Mouse (Mus musculus) heart, postnatal 14 days (tissue): ENCODE measurements at regions not wholly inside any gene's neighbourhood (a gene's known extent, or its start where the extent isn't known, plus 50 kb on each side); places are given as distances from the start of the nearest gene placed in this dataset.
A peak's percentile ranks its signal among the peaks of the same experiment; 100 is the strongest.

ENCODE experiments used
- DNase-seq, 2 experiments: peaks; one replicate each; pipeline ENCODE4 v3.0.0; 2021 to 2022
- intact Hi-C: fragments of 180-260 bp; cut with DNase I; formaldehyde crosslinking; loops from one replicate; pipeline ENCODE4 v1.15.1; 2025

DNA sequence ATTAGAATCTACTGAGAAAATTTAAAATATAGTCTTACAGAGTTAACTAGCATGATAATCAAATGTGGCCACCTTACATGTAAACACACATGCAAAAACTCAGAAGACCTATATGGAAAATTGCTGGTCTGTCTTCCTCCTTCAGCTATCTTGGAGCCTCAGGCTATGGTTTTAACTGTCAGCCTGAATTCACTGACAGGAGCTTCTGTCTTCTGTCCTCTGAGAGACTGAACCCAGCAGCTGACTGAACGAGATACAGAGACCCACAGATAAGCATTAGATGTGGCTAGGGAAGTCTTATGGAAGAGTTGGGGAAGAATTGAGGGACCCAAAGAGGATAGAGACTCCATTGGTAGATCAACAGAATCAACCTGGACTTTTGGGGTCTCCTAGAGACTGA lies 360.0 kb upstream of the Meox2 start:
- intact Hi-C loops: no loop called here

DNA sequence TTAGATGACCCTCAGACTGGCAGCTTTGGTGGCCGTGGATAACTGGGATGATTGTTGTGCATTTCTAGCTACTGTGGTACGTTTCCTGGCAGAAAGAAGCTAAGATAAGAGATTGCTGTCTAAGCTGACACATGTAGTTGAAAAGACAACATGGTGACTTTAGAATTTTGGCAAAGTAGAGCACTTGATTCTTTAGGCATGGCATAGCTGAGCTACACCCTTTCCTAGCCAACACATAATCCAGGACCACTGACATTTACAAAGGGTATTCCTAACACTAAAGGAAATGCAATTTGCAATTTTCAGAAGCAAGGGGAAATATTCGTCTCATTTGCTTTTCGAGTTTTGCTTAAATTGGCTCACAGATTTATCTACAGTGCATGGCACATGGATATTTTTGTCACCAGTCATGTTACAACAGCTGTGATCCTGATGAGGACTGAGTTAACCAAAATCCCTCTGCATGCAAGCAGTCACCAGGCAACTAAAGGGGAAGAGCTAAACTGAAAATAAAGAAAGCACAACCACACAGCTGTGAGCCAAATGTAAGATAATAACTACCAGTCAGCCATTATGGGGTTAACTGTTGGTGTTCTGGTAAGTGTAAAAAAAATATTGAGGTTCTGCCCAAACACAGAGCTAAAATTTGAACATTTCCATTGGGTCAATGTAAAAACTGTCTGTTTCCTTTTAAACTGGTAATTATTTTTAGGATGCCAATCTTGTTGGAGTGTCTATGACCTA lies 342.9 kb upstream of the Meox2 start:
- intact Hi-C loops: no loop called here

More for the DNA sequence above, 360.0 kb upstream of the Meox2 start:
- no peak for DNase-seq

DNA sequence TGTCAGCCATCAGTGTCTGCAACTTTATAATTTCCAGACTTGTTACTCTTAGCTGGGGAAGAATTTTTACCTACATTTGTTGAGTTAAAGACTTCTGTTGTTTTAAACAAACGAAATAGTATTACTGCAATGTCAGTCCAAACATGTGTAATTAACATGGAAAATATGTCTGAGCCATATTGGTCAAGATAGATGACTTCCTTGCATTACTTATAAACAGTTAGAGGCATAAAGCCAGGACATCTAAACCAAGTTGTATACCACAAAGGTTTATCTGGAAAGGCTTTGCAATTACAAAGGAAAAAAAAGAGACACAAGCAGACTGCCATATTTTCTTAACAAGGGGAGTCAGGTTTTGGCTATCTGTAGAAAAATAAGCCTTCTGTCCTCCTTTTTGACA lies 342.2 kb upstream of the Meox2 start:
- intact Hi-C loops: no loop called here
- DNase-seq: no peak

More for the DNA sequence above, 342.9 kb upstream of the Meox2 start:
- no peak for DNase-seq

DNA sequence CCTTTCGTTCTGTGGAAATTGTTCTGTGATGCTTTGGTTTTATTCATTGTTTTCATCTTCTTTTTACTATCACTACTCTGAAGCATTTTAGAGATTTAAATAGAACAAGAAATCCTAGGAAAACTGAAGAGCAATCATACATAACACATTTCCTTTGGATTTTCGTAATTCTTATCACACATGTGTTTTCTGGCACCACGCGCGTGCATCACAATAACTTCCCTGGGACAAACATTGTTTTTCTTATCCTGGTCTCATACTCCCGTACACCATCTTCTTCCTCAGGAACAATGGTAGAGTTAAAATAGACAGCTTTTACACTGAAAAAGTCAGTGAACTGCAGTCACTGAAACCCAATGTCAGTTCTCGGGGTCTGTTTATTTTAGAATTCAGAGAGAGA lies 327.6 kb upstream of the Meox2 start:
- intact Hi-C loops: loop anchor here (10.0 kb wide), 1 partner anchor 324 kb away; the partner anchor contains the start of gene Meox2
- DNase-seq: peak; percentile 3 to 6

DNA sequence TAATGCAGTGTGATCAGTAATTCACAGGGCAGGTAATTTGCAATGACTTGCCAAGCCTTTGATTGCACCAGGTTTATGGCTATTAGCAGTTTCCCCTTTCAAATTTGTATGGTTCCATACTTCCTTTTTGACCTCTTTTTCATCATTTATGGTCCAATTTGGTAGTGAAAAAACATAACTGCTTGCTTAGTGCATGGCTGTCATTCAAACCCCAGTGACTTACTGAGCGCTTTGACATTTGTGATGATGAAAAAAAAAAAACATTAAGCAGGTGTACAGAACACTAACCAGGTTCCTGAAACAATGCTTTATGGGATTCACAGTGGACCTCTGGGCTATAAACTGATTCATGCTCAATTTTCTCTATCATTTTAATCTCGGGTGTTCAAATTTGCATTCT lies 317.5 kb upstream of the Meox2 start:
- no peak for DNase-seq
- intact Hi-C loops: no loop called here

DNA sequence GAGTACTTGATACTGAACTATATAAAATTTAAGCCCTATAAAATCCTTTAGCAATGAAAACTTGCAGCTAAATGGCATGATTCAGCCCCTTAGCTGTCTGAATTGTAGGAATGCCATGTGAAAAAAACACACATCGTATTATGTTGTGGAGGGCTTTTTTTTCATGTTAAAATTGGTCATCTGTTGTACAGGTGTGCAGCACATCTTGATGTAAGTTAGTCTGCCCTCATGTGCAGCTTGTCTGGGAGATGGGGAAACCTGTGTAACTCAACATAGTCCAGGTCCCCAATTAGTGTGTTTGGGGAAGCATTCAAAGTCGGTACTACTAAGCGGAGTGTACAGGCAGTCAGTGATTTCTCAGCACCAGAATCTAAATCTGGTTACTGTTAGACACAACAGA lies 316.9 kb upstream of the Meox2 start:
- intact Hi-C loops: no loop called here
- no peak for DNase-seq

DNA sequence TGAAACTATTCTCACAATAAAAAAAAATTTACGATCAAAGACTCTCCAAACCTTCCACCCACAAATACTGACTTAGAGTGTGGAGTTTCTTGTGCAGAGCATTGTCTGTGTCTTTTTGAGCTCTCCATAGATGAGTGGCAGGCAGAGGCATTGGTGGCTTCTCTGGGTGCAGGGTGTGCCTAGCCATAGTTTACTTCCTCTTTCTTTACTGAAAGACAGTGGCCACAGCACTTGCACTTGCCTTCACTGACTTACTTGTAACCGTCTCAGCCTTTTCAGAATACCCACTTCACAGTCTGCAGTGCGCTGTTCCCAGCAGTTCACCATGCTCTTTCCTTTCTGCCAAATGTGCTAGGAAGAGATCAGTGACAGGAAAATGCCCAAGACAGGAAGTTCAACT lies 316.1 kb upstream of the Meox2 start:
- intact Hi-C loops: no loop called here
- DNase-seq: no peak

DNA sequence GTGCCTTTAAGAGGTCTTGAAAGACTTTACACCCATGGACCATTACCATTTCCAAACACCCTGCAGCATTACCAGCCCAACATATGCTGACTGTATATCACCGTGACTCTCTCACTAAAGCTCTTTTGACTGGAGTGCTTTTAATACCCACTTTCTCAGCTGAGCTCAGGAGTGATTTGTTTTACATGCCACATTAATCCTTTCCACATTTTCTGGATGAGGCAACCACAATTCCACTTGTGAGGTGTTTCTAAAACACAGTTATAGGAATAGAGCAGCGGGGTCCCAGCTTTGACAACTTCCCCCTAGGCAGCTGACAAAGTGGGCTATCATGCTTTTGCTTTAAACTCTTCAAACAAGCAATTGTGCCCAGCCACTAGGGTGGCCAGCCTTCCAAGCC lies 314.5 kb upstream of the Meox2 start:
- DNase-seq: no peak
- intact Hi-C loops: no loop called here

DNA sequence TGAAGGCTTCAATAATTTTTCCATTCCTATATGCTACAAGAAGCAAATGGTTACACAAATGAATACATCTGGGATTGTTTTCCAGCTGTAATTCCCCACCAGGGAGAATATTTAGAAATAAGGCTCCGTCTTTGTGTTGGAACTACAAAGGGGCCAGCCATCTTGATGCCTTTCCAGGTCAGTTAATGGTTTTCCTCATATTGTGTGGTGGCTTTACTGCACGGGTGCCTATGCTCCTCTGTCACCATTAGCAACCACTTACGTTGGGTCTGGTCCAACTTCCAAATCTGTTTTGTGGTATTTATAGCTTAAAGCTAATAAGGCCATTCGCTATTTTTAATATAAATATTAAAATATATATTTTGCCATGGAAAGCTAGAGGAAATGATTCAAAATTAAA lies 312.1 kb upstream of the Meox2 start:
- no peak for DNase-seq
- intact Hi-C loops: no loop called here

DNA sequence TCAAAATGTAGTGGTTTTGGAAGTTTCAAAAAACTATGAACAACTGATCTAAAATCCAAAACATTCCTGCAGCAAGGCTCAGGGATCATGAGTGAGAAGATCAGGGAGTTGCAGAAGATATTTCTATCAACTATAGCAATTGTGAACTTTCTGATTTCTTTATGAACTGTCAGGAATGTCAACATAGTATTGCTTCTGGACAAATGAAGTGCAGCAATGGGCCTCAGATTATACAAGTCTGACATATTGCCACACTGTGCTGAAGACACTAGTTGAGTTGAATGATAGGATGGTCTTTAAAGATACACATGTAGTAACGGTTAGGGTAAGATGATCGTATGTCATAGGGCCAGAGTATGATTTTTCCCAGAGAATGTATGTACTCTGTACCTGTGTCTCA lies 290.4 kb upstream of the Meox2 start:
- intact Hi-C loops: no loop called here

DNA sequence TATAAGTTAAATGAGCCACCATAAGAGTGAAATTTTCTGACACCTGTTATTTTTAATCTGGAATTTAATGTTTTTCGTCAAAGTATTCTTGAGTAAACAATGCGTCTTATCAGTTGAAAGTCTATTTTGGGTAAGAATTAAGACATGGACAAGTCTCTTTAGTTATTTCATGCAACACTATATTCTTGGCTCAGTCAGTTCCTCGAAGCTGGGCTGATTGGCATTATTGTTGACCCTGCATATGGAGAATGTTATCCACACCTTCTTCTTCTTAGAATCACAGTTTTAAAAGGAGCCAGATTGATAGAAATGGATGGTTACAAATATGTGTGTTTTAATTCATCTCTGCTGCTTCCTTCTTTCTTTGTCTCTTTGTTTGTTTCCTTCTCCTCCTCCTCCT lies 289.5 kb upstream of the Meox2 start:
- no peak for DNase-seq
- intact Hi-C loops: no loop called here

More for the DNA sequence above, 290.4 kb upstream of the Meox2 start:
- DNase-seq: no peak

DNA sequence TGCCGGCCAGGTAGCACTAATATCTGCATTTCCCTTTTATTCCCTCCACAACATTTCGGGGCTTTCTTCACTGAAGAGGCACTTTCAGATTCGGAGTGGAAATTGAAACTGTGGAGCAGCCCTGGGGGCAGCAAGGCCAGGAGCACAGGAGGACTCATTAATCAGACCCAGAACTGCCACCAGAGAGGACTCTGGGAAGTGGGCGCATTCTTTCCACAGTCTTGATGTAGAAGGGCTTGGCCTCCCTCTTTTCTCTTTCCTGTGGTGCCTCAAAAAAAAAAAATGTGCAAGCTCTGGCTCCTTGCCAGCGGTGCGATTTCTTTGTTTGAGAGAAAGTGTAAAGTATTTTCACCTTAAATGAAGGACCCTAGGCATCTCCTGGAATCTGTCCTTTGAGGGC lies 281.6 kb upstream of the Meox2 start:
- peak in 1 of 2 experiments; percentile 5 for DNase-seq
- intact Hi-C loops: no loop called here

DNA sequence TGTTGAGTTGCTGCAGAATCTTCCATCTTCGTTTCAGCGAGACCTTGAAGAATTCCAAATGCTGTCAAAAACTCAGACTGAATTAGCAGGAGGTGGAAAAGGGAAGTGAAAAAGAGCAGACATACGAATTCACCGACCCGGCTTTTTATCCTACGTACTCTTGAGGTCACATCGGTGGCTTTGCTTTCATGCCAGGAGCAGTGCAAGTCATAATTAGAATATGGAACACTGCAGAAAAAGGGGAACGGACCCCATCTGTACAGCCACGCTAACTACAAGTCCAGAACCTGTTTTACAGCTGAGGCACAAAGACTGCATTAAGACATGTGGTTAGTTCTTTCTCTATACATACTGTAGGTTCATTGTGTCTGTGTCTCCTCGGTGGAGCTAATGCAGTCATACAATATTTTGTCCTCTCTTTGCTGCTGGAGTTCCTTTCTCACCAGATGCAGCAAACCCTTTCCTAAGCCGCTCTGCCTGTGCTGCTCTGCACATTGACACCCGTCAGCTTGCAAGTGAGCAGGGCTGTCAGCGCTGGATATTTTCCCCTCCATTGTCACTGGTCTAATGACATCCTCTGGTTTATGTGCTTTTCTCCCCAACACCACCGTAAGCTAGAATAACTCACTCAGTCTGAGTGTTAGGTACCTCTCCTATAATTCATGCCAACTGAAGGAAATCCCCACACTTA lies 276.9 kb upstream of the Meox2 start:
- DNase-seq: no peak

DNA sequence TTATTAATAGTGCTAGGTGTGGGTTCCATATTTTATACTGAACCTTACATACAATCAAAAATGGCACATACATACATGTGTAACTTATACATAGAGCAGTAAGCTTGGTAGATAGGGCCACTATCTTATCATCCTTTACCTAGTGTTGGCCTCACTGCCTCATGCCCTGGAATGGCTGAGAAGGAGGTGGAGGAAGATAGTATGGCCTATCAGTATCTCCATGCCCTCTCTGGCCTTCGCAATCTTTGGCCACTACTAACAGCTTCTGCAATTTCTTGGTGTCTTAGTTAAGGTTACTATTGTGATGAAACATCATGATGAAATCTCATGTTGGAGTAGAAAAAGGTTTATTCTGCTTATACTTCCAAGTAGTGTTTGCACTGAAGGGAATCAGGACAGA lies 265.4 kb upstream of the Meox2 start:
- intact Hi-C loops: no loop called here
- no peak for DNase-seq

More for the DNA sequence above, 276.9 kb upstream of the Meox2 start:
- intact Hi-C loops: no loop called here

DNA sequence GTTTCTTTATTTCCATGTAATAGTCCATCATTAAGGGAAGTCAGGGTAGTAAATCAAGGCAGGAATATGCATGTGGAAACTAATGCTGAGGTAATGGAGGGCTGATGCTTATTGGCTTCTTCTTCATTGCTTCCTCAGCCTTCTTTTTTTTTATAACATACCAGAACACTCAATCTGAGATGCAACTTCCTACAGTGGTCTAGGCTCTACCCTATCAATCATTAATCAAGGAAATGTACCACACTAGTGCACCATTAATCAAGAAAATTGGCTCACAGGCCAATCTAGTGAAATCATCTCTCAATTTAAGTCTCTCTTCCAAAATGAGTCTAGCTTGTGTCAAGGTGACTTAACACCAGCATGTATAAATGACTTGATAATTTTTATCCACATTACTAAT lies 263.2 kb upstream of the Meox2 start:
- intact Hi-C loops: no loop called here
- DNase-seq: no peak

DNA sequence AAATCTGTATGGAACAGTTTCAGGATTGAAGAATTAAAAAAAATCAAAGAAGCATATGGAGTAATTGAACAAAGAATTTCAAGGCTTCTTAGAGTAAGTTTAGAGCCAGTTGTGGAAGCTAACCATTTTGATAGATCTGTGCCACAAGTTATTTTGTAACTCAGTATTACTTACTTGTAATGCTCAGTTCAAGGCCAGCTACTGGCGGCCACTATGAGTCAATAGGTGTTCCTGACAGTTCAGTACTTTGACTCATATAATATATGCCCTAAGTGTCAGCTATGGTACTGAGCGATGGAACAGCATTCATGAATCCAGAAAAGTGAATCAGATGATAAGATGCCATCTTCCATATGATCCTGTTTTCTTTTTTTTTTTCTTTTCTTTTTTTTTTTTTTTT lies 259.3 kb upstream of the Meox2 start:
- intact Hi-C loops: no loop called here
- no peak for DNase-seq

DNA sequence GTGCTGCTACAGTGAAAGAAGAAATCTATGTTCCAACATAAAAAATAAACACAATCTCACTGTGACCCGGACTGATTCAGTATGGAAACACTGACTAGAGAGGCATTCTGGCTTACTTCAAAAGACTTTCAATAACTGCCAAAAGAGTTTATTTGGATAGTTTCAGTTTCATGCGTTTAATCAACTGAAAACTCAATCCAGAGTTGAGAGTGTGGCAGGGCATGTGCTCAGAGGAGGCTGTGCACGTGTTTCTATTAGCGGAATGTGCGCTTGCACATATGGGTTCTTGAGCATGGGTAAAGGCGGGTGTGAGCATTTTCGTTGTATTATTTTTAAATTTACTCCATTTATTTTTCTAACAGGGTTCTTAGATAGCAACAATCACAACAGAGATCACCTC lies 245.2 kb upstream of the Meox2 start:
- DNase-seq: no peak
- intact Hi-C loops: no loop called here

DNA sequence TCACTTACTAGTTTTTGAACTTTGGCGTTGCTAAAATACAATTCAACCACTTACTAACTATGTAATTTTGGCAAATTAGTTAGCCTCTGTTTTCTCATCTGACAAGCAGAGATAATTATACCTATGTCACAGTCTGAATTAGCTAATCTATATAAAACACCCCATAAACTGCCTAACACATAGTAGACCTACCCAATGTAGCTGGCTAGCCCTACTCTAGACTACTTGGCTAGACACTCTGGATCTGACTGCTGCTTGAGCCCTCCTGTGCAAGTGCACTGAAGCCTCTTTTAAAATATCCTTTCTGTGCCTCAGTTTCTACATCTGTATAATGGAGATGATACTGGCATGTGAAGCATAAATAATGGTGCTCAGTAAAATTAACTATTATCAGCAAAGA lies 227.6 kb upstream of the Meox2 start:
- DNase-seq: no peak
- intact Hi-C loops: no loop called here

DNA sequence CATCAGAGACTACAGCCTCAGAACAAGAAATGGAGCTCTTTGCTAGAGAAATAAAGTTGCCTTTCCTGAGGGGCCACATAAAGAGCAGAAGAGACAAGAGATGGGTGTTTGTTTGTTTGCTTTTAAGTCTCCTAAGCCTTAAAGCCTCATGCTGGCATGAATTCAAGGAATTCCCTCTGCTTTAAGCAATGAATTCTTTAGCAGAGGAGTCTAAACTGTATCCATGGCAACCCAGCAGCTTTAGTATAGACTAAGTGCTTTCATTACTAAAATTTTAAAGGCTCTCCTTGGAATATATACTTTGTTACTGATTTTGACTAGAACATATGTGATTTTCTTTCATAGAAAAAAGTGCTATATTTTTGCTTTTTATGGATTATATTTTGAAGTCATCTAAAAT lies 195.0 kb upstream of the Meox2 start:
- no peak for DNase-seq
- intact Hi-C loops: no loop called here

DNA sequence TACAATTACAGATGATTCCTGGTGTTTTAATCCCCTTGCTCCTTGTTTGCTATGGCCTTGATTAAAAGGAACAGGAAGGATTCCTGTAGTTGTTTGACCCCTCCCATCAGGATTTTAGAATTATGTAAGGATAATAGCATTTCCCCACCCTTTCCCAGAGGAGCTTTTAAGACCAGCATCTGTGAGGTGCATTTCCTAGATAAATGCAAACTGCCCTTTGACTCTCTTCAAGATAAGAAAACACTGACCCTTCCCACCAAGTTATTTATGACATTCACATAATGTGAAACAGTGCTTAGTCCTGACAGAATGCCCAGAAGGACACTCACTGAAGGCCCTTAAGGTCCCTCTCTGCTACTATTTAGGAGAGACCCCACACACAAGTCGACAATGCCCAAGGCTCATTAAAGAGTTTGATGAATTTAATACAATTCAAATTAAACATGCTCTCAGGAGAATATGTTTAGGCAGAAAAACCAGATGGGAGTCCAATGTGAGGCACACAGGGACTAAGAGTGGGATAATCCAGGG lies 190.7 kb upstream of the Meox2 start:
- no peak for DNase-seq
- intact Hi-C loops: loop anchor here (2.0 to 5.0 kb wide), 2 partner anchors 27 to 200 kb away; no protein-coding TSS in a partner anchor

DNA sequence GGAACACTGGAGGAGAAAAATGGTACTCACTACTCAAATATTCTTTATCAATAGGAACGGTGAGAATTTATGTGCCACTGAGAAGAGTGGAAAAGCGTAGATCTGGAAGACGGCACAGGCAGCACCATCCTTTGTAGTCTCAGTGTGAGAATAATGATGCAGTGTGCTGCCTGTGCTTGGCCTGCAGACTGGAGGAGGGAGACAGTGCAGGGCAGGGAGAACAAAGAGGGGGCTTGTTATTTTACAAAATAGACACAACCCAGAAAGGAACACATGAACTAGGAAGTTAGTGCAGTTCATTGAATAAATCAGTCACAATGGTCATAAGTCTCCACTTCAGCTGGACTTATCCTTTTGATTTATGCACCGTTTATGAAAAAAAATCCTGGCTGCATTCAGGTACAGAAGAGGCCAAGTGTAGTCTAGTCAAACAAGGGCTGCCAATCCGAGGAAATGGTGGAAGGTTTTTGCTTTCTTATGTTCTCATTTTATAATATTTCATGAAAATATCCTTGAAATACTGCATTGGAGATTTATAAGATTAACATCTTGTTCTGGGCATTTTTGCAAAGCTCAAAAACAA lies 190.0 kb upstream of the Meox2 start:
- intact Hi-C loops: loop anchor here (2.0 to 5.0 kb wide), 2 partner anchors 26 to 201 kb away; no protein-coding TSS in a partner anchor
- DNase-seq: no peak

DNA sequence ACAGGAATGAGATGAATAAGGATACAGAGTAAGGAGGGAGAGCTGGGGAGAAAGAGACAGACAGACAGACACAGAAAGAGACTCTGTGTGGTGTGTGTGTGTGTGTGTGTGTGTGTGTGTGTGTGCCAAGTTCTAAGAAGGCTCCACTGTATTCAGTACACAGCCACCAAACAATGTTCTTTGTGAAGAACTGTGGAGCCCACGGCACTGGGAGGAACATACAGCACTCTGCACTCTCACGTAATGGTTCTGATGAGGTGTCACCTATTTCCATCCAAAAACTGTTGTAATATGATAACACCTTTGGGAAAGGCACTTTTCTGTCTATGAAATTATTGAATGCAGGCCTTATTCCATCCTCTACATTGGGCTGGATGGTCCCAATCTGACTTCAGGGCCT lies 184.8 kb upstream of the Meox2 start:
- intact Hi-C loops: no loop called here
- DNase-seq: no peak
